Mouse (Mus musculus) cerebellum, adult (tissue): ENCODE data around the gene Pcbp3.

Experiments used
- ATAC-seq: cut with Nextera tagmentation; 2 replicates; pipeline ENCODE4 v1.9.2; 2017; ENCODE audit warnings: mild to moderate bottlenecking, moderate library complexity, mixed read lengths; ENCODE audit not compliant: insufficient number of reproducible peaks, low FRiP score, low TSS enrichment

Pcbp3 gene

GRCm38 (mm10) chr10:76736764-76737163 is 224.9 kb downstream of the Pcbp3 start:
- no peak for ATAC-seq

GRCm38 (mm10) chr10:76734979-76735378 is 226.7 kb downstream of the Pcbp3 start:
- peak; percentile 57 for ATAC-seq

GRCm38 (mm10) chr10:76733677-76734068 is 228.0 kb downstream of the Pcbp3 start:
- ATAC-seq: no peak

GRCm38 (mm10) chr10:76732881-76733676 is 228.6 kb downstream of the Pcbp3 start:
- ATAC-seq: no peak

- ATAC-seq: no peak
These were observed 229.3 kb downstream of the Pcbp3 start for GRCm38 (mm10) chr10:76732391-76732790.

- no peak for ATAC-seq
These were observed 230.0 kb downstream of the Pcbp3 start for GRCm38 (mm10) chr10:76731621-76732239.

GRCm38 (mm10) chr10:76729631-76730620 is 231.8 kb downstream of the Pcbp3 start:
- no peak for ATAC-seq

- no peak for ATAC-seq
These were observed 233.3 kb downstream of the Pcbp3 start for GRCm38 (mm10) chr10:76728369-76728768.

- no peak for ATAC-seq
These were observed 234.4 kb downstream of the Pcbp3 start for GRCm38 (mm10) chr10:76727301-76727700.

- ATAC-seq: no peak
These were observed 234.8 kb downstream of the Pcbp3 start for GRCm38 (mm10) chr10:76726866-76727265.

GRCm38 (mm10) chr10:76725682-76726285 is 235.9 kb downstream of the Pcbp3 start, which contains the start of gene Col6a1:
Col6a1 (minus strand) TSS chr10:76726168.
- no peak for ATAC-seq

- ATAC-seq: no peak
These were observed 236.6 kb downstream of the Pcbp3 start for GRCm38 (mm10) chr10:76725097-76725496.

GRCm38 (mm10) chr10:76724231-76724736 is 237.4 kb downstream of the Pcbp3 start:
- no peak for ATAC-seq

- ATAC-seq: no peak
These were observed 238.8 kb downstream of the Pcbp3 start for GRCm38 (mm10) chr10:76722751-76723450.

- ATAC-seq: no peak
These were observed 239.9 kb downstream of the Pcbp3 start for GRCm38 (mm10) chr10:76721746-76722145.

- no peak for ATAC-seq
These were observed 240.5 kb downstream of the Pcbp3 start for GRCm38 (mm10) chr10:76721216-76721615.

- ATAC-seq: no peak
These were observed 244.1 kb downstream of the Pcbp3 start for GRCm38 (mm10) chr10:76717631-76718030.

- no peak for ATAC-seq
These were observed 244.7 kb downstream of the Pcbp3 start for GRCm38 (mm10) chr10:76717026-76717425.

- no peak for ATAC-seq
These were observed 247.4 kb downstream of the Pcbp3 start for GRCm38 (mm10) chr10:76714303-76714702.
